Mouse (Mus musculus): Measurements from ENCODE around the gene Macf1. TPM values are rescaled to one million over a fixed set of nuclear protein-coding genes. Genes with fewer than 3 reads are reported as not detected.
"Not testable (repeated sequence)": the region's sequence is repeated elsewhere in the genome, so short reads cannot be mapped to it uniquely, and the experiment has no call there.

Macf1 gene
- total and polyA plus RNA-seq, 3 experiments: 71.4 to 223 (median 222) TPM

- DNase-seq: no peak
- WGBS: 77% methylated on average over 3 of the region's 3 CpGs
- H3K4me3 ChIP-seq: no peak overlapping the region
- intact Hi-C loops (cut with DNase I): loop anchor here (5.0 kb wide), 1 partner anchor 45 kb away; no protein-coding TSS in a partner anchor
- no peaks in the 10 kb centered on the region for H3K27me3 ChIP-seq (ENCODE audit: control insufficient read depth, insufficient read depth, low read length)
- no peak overlapping the region for H3K9ac ChIP-seq (ENCODE audit: low read depth, low read length)
- no peak overlapping the region for H3K27ac ChIP-seq
- H3K36me3 ChIP-seq (ENCODE audit: control insufficient read depth, insufficient read depth, low read length): peaks cover 57% of the 10 kb centered on the region
- no peaks in the 10 kb centered on the region for H3K79me2 ChIP-seq (replicated peaks; ENCODE audit: control insufficient read depth, insufficient read depth, low read length)
- no peak for TF ChIP-seq EP300 (IDR thresholded peaks at IDR 0.05; ENCODE audit: insufficient read depth, low read depth, low read length)
- no peak for TF ChIP-seq POLR2A (IDR thresholded peaks at IDR 0.05; ENCODE audit: insufficient read depth, low read depth, low read length)
- TF ChIP-seq CTCF (IDR thresholded peaks at IDR 0.05): no peak
- peaks cover 8% of the 10 kb centered on the region for H3K4me1 ChIP-seq (ENCODE audit: control insufficient read depth, insufficient read depth, low read length)
Measured at GRCm38 (mm10) chr4:123451991-123452390, 232.2 kb downstream of the Macf1 start.

- Histone ChIP-seq H3K27ac (no peak overlapping the region), H3K9ac (ENCODE audit: low read depth, low read length) (no peak overlapping the region), H3K27me3 (ENCODE audit: control insufficient read depth, insufficient read depth, low read length) (no peaks in the 10 kb centered on the region), H3K79me2 (replicated peaks; ENCODE audit: control insufficient read depth, insufficient read depth, low read length) (no peaks in the 10 kb centered on the region), H3K4me1 (ENCODE audit: control insufficient read depth, insufficient read depth, low read length) (peaks cover 9% of the 10 kb centered on the region), H3K36me3 (ENCODE audit: control insufficient read depth, insufficient read depth, low read length) (peaks cover 49% of the 10 kb centered on the region), H3K4me3 (no peak overlapping the region)
- intact Hi-C loops (cut with DNase I): no loop called here
- TF ChIP-seq POLR2A (IDR thresholded peaks at IDR 0.05; ENCODE audit: insufficient read depth, low read depth, low read length): no peak
- no peak for DNase-seq
Measured at GRCm38 (mm10) chr4:123449304-123449703, 234.9 kb downstream of the Macf1 start.

- peaks cover 43% of the 10 kb centered on the region for H3K36me3 ChIP-seq (ENCODE audit: control insufficient read depth, insufficient read depth, low read length)
- H3K4me3 ChIP-seq: no peak overlapping the region
- intact Hi-C loops (cut with DNase I): no loop called here
- H3K79me2 ChIP-seq (replicated peaks; ENCODE audit: control insufficient read depth, insufficient read depth, low read length): no peaks in the 10 kb centered on the region
- H3K9ac ChIP-seq (ENCODE audit: low read depth, low read length): no peak overlapping the region
- peaks cover 9% of the 10 kb centered on the region for H3K4me1 ChIP-seq (ENCODE audit: control insufficient read depth, insufficient read depth, low read length)
- no peak for DNase-seq
- H3K27me3 ChIP-seq (ENCODE audit: control insufficient read depth, insufficient read depth, low read length): no peaks in the 10 kb centered on the region
- 42% methylated on average over 2 of the region's 2 CpGs for WGBS
- peak overlapping the region; percentile 42 for H3K27ac ChIP-seq
- TF ChIP-seq EP300 (IDR thresholded peaks at IDR 0.05; ENCODE audit: insufficient read depth, low read depth, low read length): no peak
- TF ChIP-seq CTCF (IDR thresholded peaks at IDR 0.05): no peak
- no peak for TF ChIP-seq POLR2A (IDR thresholded peaks at IDR 0.05; ENCODE audit: insufficient read depth, low read depth, low read length)
Measured at GRCm38 (mm10) chr4:123448015-123448414, 236.1 kb downstream of the Macf1 start.

GRCm38 (mm10) chr4:123447251-123447650, 236.9 kb downstream of the Macf1 start:
- H3K79me2 ChIP-seq (replicated peaks; ENCODE audit: control insufficient read depth, insufficient read depth, low read length): no peaks in the 10 kb centered on the region
- DNase-seq: no peak
- H3K4me1 ChIP-seq (ENCODE audit: control insufficient read depth, insufficient read depth, low read length): peaks cover 9% of the 10 kb centered on the region
- WGBS: 24% methylated on average over 3 of the region's 3 CpGs
- intact Hi-C loops (cut with DNase I): no loop called here
- H3K4me3 ChIP-seq: no peak overlapping the region
- H3K27me3 ChIP-seq (ENCODE audit: control insufficient read depth, insufficient read depth, low read length): no peaks in the 10 kb centered on the region
- H3K36me3 ChIP-seq (ENCODE audit: control insufficient read depth, insufficient read depth, low read length): peaks cover 37% of the 10 kb centered on the region
- peak overlapping the region; percentile 42 for H3K27ac ChIP-seq
- TF ChIP-seq POLR2A (IDR thresholded peaks at IDR 0.05; ENCODE audit: insufficient read depth, low read depth, low read length) (no peak), CTCF (IDR thresholded peaks at IDR 0.05) (no peak), EP300 (IDR thresholded peaks at IDR 0.05; ENCODE audit: insufficient read depth, low read depth, low read length) (no peak)
- H3K9ac ChIP-seq (ENCODE audit: low read depth, low read length): no peak overlapping the region

GRCm38 (mm10) chr4:123446754-123447153, 237.4 kb downstream of the Macf1 start:
- H3K79me2 ChIP-seq (replicated peaks; ENCODE audit: control insufficient read depth, insufficient read depth, low read length): no peaks in the 10 kb centered on the region
- no peaks in the 10 kb centered on the region for H3K27me3 ChIP-seq (ENCODE audit: control insufficient read depth, insufficient read depth, low read length)
- H3K9ac ChIP-seq (ENCODE audit: low read depth, low read length): no peak overlapping the region
- intact Hi-C loops (cut with DNase I): no loop called here
- WGBS: 19% methylated on average over 7 of the region's 7 CpGs
- DNase-seq: no peak
- peaks cover 33% of the 10 kb centered on the region for H3K36me3 ChIP-seq (ENCODE audit: control insufficient read depth, insufficient read depth, low read length)
- H3K4me3 ChIP-seq: no peak overlapping the region
- H3K4me1 ChIP-seq (ENCODE audit: control insufficient read depth, insufficient read depth, low read length): peaks cover 9% of the 10 kb centered on the region
- peak overlapping the region; percentile 42 for H3K27ac ChIP-seq
- TF ChIP-seq EP300 (IDR thresholded peaks at IDR 0.05; ENCODE audit: insufficient read depth, low read depth, low read length): no peak
- TF ChIP-seq CTCF (IDR thresholded peaks at IDR 0.05): no peak

GRCm38 (mm10) chr4:123446221-123446620, 237.9 kb downstream of the Macf1 start:
- H3K9ac ChIP-seq (ENCODE audit: low read depth, low read length); H3K4me3 ChIP-seq; intact Hi-C loops (cut with DNase I); H3K4me1 ChIP-seq (ENCODE audit: control insufficient read depth, insufficient read depth, low read length); H3K27me3 ChIP-seq (ENCODE audit: control insufficient read depth, insufficient read depth, low read length); H3K79me2 ChIP-seq (replicated peaks; ENCODE audit: control insufficient read depth, insufficient read depth, low read length): not testable (repeated sequence)
- Histone ChIP-seq H3K36me3 (ENCODE audit: control insufficient read depth, insufficient read depth, low read length) (peaks cover 33% of the 10 kb centered on the region), H3K27ac (peak overlapping the region; percentile 42)
- WGBS: 15% methylated on average over 2 of the region's 2 CpGs
- DNase-seq: peak in 1 of 2 experiments; percentile 41
